Mouse (Mus musculus): ENCODE data around the gene Nono. TPM values are rescaled to one million over a fixed set of nuclear protein-coding genes. Genes with fewer than 3 reads are reported as not detected.

Gene Nono
- polyA plus RNA-seq, 1 experiment from 2014 or later, result 558 TPM

Other genes starting within 250 kb of the Nono start
- 55.5 and 57.5 TPM in 2 replicates for gene Snx12, start 206.8 kb upstream of the Nono start, polyA plus RNA-seq (2015; fragmentation: Nextera tagmentation; extraction: Ambion mirVana)
- gene Foxo4, start 174.8 kb upstream of the Nono start, polyA plus RNA-seq (2015; fragmentation: Nextera tagmentation; extraction: Ambion mirVana), result 1.3 TPM in 2 replicates
- not detected in 2 replicates for gene Gm614, start 165.3 kb upstream of the Nono start, polyA plus RNA-seq (2015; fragmentation: Nextera tagmentation; extraction: Ambion mirVana)
- 2.3 and 2.4 TPM in 2 replicates for gene Il2rg, start 161.1 kb upstream of the Nono start, polyA plus RNA-seq (2015; fragmentation: Nextera tagmentation; extraction: Ambion mirVana)
- gene Gm20489, start 160.3 kb upstream of the Nono start, polyA plus RNA-seq (2015; fragmentation: Nextera tagmentation; extraction: Ambion mirVana), result not detected in 2 replicates
- gene Med12, start 155.3 kb upstream of the Nono start, polyA plus RNA-seq (2015; fragmentation: Nextera tagmentation; extraction: Ambion mirVana), result 31.3 and 31.7 TPM in 2 replicates
- gene Nlgn3, start 130.2 kb upstream of the Nono start, polyA plus RNA-seq (2015; fragmentation: Nextera tagmentation; extraction: Ambion mirVana), result 33.8 and 43.0 TPM in 2 replicates
- 0.23 and 0.25 TPM in 2 replicates for gene Gjb1, start 52.9 kb upstream of the Nono start, polyA plus RNA-seq (2015; fragmentation: Nextera tagmentation; extraction: Ambion mirVana)
- gene Zmym3, start 8.5 kb upstream of the Nono start, polyA plus RNA-seq (2015; fragmentation: Nextera tagmentation; extraction: Ambion mirVana), result 39.9 and 46.6 TPM in 2 replicates
- gene Itgb1bp2, start 19.8 kb downstream of the Nono start, polyA plus RNA-seq (2015; fragmentation: Nextera tagmentation; extraction: Ambion mirVana), result 2.8 and 3.1 TPM in 2 replicates
- 18.1 and 19.5 TPM in 2 replicates for gene Taf1, start 103.4 kb downstream of the Nono start, polyA plus RNA-seq (2015; fragmentation: Nextera tagmentation; extraction: Ambion mirVana)
- gene Ogt, start 210.7 kb downstream of the Nono start, polyA plus RNA-seq (2015; fragmentation: Nextera tagmentation; extraction: Ambion mirVana), result 182 and 193 TPM in 2 replicates